Mouse (Mus musculus): ENCODE measurements around the gene Il12a. TPM values are rescaled to one million over a fixed set of nuclear protein-coding genes. Genes with fewer than 3 reads are reported as not detected.
"Not testable (repeated sequence)": the region's sequence is repeated elsewhere in the genome, so short reads cannot be mapped to it uniquely, and the experiment has no call there.

Gene Il12a
- polyA plus RNA-seq, 1 experiment from 2014 or later: not detected

DNA sequence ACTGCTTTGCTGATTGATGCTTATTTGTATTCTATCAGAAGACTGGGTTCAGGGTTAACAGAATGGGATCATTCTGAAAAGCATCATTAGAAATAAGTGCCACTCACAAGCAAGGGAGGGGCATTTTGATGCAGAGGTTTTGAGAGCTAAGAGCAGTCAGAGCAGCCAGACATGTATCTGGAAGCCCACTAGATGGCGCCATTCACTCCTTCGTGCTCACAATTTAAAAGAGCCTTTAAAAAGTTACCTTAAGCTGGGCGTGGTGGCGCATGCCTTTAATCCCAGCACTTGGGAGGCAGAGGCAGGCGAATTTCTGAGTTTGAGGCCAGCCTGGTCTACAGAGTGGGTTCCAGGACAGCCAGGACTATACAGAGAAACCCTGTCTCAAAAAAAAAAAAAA, 26.9 kb downstream of the Il12a start:
- H3K27me3 ChIP-seq (ENCODE audit: insufficient read depth, low read length); H3K4me3 ChIP-seq (ENCODE audit: low read length); H3K9me3 ChIP-seq (ENCODE audit: low read length); H3K4me2 ChIP-seq (replicated peaks; ENCODE audit: low read depth, low read length); H3K9ac ChIP-seq (replicated peaks; ENCODE audit: low read length); H3K4me1 ChIP-seq (ENCODE audit: insufficient read depth, low read length); ATAC-seq (ENCODE audit: low FRiP score, low TSS enrichment); H3K36me3 ChIP-seq (ENCODE audit: insufficient read depth, low read length); H3K27ac ChIP-seq (ENCODE audit: low read length): not testable (repeated sequence)
- WGBS: 51% methylated on average over 5 of the region's 5 CpGs

GRCm38 (mm10) chr3:68719229-68719819, 28.9 kb downstream of the Il12a start:
- H3K27ac ChIP-seq (ENCODE audit: low read length): peak overlapping the region; percentile 79

GRCm38 (mm10) chr3:68720258-68720657, 29.8 kb downstream of the Il12a start:
- no peaks in the 10 kb centered on the region for H3K27me3 ChIP-seq (ENCODE audit: insufficient read depth, low read length)
- no peak overlapping the region for H3K4me2 ChIP-seq (replicated peaks; ENCODE audit: low read depth, low read length)
- H3K9me3 ChIP-seq (ENCODE audit: low read length): no peaks in the 10 kb centered on the region
- peak overlapping the region; percentile 79; the same call in 1 of the 2 replicates for H3K27ac ChIP-seq (ENCODE audit: low read length)
- H3K4me3 ChIP-seq (ENCODE audit: low read length): no peak overlapping the region
- peaks cover 4% of the 10 kb centered on the region for H3K4me1 ChIP-seq (ENCODE audit: insufficient read depth, low read length)
- H3K9ac ChIP-seq (replicated peaks; ENCODE audit: low read length): no peak overlapping the region
- H3K36me3 ChIP-seq (ENCODE audit: insufficient read depth, low read length): no peaks in the 10 kb centered on the region
- 46% methylated on average over 13 of the region's 13 CpGs for WGBS
- peak; percentile 72 for ATAC-seq (ENCODE audit: low FRiP score, low TSS enrichment)

More at GRCm38 (mm10) chr3:68719229-68719819, 28.9 kb downstream of the Il12a start:
- ATAC-seq (ENCODE audit: low FRiP score, low TSS enrichment): peak; percentile 53
- peaks cover 4% of the 10 kb centered on the region for H3K4me1 ChIP-seq (ENCODE audit: insufficient read depth, low read length)
- H3K27me3 ChIP-seq (ENCODE audit: insufficient read depth, low read length): no peaks in the 10 kb centered on the region
- H3K4me3 ChIP-seq (ENCODE audit: low read length): no peak overlapping the region
- no peaks in the 10 kb centered on the region for H3K9me3 ChIP-seq (ENCODE audit: low read length)
- no peak overlapping the region for H3K9ac ChIP-seq (replicated peaks; ENCODE audit: low read length)
- no peaks in the 10 kb centered on the region for H3K36me3 ChIP-seq (ENCODE audit: insufficient read depth, low read length)
- WGBS: 27% methylated on average over 8 of the region's 8 CpGs
- no peak overlapping the region for H3K4me2 ChIP-seq (replicated peaks; ENCODE audit: low read depth, low read length)

GRCm38 (mm10) chr3:68741955-68742354, 51.5 kb downstream of the Il12a start:
- Histone ChIP-seq H3K4me3 (ENCODE audit: low read length) (no peak overlapping the region), H3K4me2 (replicated peaks; ENCODE audit: low read depth, low read length) (no peak overlapping the region), H3K36me3 (ENCODE audit: insufficient read depth, low read length) (no peaks in the 10 kb centered on the region), H3K27ac (ENCODE audit: low read length) (no peak overlapping the region), H3K9ac (replicated peaks; ENCODE audit: low read length) (no peak overlapping the region), H3K4me1 (ENCODE audit: insufficient read depth, low read length) (peaks cover 12% of the 10 kb centered on the region), H3K27me3 (ENCODE audit: insufficient read depth, low read length) (no peaks in the 10 kb centered on the region), H3K9me3 (ENCODE audit: low read length) (0 out of 2 replicates have a peak, but pooled peaks cover 3% of the 10 kb centered on the region)
- ATAC-seq (ENCODE audit: low FRiP score, low TSS enrichment): no peak
- WGBS: 38% methylated on average over 7 of the region's 7 CpGs

DNA sequence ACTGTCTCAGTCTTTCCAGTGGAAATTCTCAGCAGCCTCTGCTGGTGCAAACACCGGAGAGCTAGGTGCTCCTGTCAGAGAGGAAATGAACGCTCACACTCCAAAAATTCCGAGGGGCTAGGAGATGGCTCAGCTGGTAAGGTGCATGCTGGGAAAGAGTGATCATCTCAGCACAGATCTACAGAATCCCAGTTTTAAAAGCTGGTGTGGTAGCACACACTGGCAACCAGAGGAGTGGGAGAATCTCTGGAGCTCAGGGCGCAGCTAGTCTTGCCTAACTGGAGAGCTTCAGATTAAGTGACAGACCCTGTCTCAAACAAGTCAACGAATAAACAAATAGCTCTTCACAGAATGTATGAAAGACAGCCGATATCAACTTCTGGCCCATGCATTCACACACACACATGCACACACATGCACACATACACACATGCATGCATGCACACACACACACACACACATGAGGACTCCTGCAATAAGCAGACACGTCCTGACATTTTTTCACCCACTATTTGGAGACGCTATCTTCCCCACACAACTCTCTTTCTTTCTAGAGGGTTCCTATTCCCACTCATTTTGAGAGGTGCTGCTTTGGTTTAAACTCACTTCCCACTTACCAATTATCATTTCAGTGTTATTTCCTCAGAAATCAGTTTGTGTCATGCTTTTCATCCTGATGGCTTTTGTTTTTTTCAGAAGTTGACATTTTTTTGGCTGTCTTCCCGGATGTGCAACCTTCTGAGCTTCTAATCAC, 52.5 kb downstream of the Il12a start:
- Histone ChIP-seq H3K4me2 (replicated peaks; ENCODE audit: low read depth, low read length) (no peak overlapping the region), H3K9me3 (ENCODE audit: low read length) (0 out of 2 replicates have a peak, but pooled peaks cover 3% of the 10 kb centered on the region), H3K27ac (ENCODE audit: low read length) (no peak overlapping the region), H3K4me3 (ENCODE audit: low read length) (no peak overlapping the region), H3K36me3 (ENCODE audit: insufficient read depth, low read length) (no peaks in the 10 kb centered on the region), H3K9ac (replicated peaks; ENCODE audit: low read length) (no peak overlapping the region), H3K4me1 (ENCODE audit: insufficient read depth, low read length) (peaks cover 12% of the 10 kb centered on the region), H3K27me3 (ENCODE audit: insufficient read depth, low read length) (no peaks in the 10 kb centered on the region)
- 75% methylated on average over 9 of the region's 9 CpGs for WGBS
- no peak for ATAC-seq (ENCODE audit: low FRiP score, low TSS enrichment)

GRCm38 (mm10) chr3:68743472-68743732, 53.0 kb downstream of the Il12a start:
- Histone ChIP-seq H3K27ac (ENCODE audit: low read length) (no peak overlapping the region), H3K4me2 (replicated peaks; ENCODE audit: low read depth, low read length) (no peak overlapping the region), H3K4me1 (ENCODE audit: insufficient read depth, low read length) (peaks cover 12% of the 10 kb centered on the region), H3K4me3 (ENCODE audit: low read length) (no peak overlapping the region), H3K27me3 (ENCODE audit: insufficient read depth, low read length) (no peaks in the 10 kb centered on the region), H3K9me3 (ENCODE audit: low read length) (0 out of 2 replicates have a peak, but pooled peaks cover 3% of the 10 kb centered on the region), H3K36me3 (ENCODE audit: insufficient read depth, low read length) (no peaks in the 10 kb centered on the region), H3K9ac (replicated peaks; ENCODE audit: low read length) (no peak overlapping the region)
- 53% methylated on average over 3 of the region's 3 CpGs for WGBS
- no peak for ATAC-seq (ENCODE audit: low FRiP score, low TSS enrichment)

- H3K36me3 ChIP-seq (ENCODE audit: insufficient read depth, low read length): no peaks in the 10 kb centered on the region
- 79% methylated on average over 1 of the region's 1 CpGs for WGBS
- H3K4me2 ChIP-seq (replicated peaks; ENCODE audit: low read depth, low read length): no peak overlapping the region
- no peaks in the 10 kb centered on the region for H3K27me3 ChIP-seq (ENCODE audit: insufficient read depth, low read length)
- no peak overlapping the region for H3K9ac ChIP-seq (replicated peaks; ENCODE audit: low read length)
- ATAC-seq (ENCODE audit: low FRiP score, low TSS enrichment): no peak
- no peak overlapping the region for H3K4me3 ChIP-seq (ENCODE audit: low read length)
- H3K9me3 ChIP-seq (ENCODE audit: low read length): 0 out of 2 replicates have a peak, but pooled peaks cover 3% of the 10 kb centered on the region
- H3K4me1 ChIP-seq (ENCODE audit: insufficient read depth, low read length): peaks cover 12% of the 10 kb centered on the region
- H3K27ac ChIP-seq (ENCODE audit: low read length): no peak overlapping the region
Measured at GRCm38 (mm10) chr3:68744162-68744561, 53.7 kb downstream of the Il12a start.

DNA sequence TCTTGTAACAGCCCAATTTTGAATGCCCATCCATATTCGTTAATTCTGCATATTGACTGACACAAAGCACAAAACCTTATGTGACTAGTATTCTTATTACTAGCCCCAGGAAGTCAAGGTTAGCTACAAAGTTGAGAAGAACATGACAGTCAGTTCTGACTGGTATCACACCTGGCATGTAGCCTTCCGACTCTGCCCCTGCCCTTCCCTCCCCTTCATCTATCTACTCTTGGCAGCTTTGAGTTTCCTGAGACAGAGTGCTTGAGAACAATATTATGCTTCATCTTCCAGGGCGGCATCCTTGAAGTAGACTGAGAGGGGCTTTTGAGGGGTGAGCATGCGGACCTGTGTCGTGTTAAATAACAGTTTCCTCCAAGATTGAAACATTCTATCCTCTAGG, 54.6 kb downstream of the Il12a start:
- H3K4me1 ChIP-seq (ENCODE audit: insufficient read depth, low read length): peaks cover 12% of the 10 kb centered on the region
- H3K27ac ChIP-seq (ENCODE audit: low read length): no peak overlapping the region
- H3K36me3 ChIP-seq (ENCODE audit: insufficient read depth, low read length): no peaks in the 10 kb centered on the region
- no peak overlapping the region for H3K9ac ChIP-seq (replicated peaks; ENCODE audit: low read length)
- WGBS: 83% methylated on average over 5 of the region's 5 CpGs
- H3K4me2 ChIP-seq (replicated peaks; ENCODE audit: low read depth, low read length): no peak overlapping the region
- no peak overlapping the region for H3K4me3 ChIP-seq (ENCODE audit: low read length)
- H3K9me3 ChIP-seq (ENCODE audit: low read length): 0 out of 2 replicates have a peak, but pooled peaks cover 3% of the 10 kb centered on the region
- no peaks in the 10 kb centered on the region for H3K27me3 ChIP-seq (ENCODE audit: insufficient read depth, low read length)
- no peak for ATAC-seq (ENCODE audit: low FRiP score, low TSS enrichment)

DNA sequence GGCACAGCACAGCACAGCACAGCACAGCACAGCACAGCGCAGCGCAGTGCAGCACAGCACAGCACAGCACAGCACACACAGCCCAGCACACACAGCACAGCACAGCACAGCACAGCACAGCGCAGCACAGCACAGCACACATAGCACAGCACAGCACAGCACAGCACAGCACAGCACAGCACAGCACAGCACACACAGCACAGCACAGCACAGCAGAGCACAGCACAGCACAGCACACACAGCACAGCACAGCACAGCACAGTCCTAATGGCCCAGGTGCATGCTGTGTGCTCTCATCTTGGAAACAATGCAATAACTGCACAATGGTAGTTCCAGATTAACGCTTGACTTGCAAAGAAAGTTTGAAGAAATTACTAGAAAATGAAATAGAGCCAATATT, 55.8 kb downstream of the Il12a start:
- H3K36me3 ChIP-seq (ENCODE audit: insufficient read depth, low read length); H3K9ac ChIP-seq (replicated peaks; ENCODE audit: low read length): not testable (repeated sequence)
- 91% methylated on average over 4 of the region's 4 CpGs for WGBS

More for the DNA sequence above, 55.8 kb downstream of the Il12a start:
- H3K9me3 ChIP-seq (ENCODE audit: low read length); H3K4me3 ChIP-seq (ENCODE audit: low read length); H3K4me2 ChIP-seq (replicated peaks; ENCODE audit: low read depth, low read length); H3K27me3 ChIP-seq (ENCODE audit: insufficient read depth, low read length); H3K27ac ChIP-seq (ENCODE audit: low read length); ATAC-seq (ENCODE audit: low FRiP score, low TSS enrichment): not testable (repeated sequence)
- H3K4me1 ChIP-seq (ENCODE audit: insufficient read depth, low read length): peaks cover 12% of the 10 kb centered on the region
